Mouse (Mus musculus): ENCODE data around the gene Pnrc2. TPM values are rescaled to one million over a fixed set of nuclear protein-coding genes. Genes with fewer than 3 reads are reported as not detected.

The Pnrc2 gene
- total RNA-seq, 2 experiments from 2014 or later: 54.0 to 55.9 TPM

- no peak for DNase-seq (ENCODE audit: extremely low spot score in 1 of 2, low spot score in 1 of 2)
Observed at GRCm38 (mm10) chr4:135895071-135895571, 21.5 kb upstream of the Pnrc2 start, which contains the start of gene Cnr2. TSS of gene Cnr2 (plus strand) at chr4:135895394.

- no peak for DNase-seq (ENCODE audit: extremely low spot score in 1 of 2, low spot score in 1 of 2)
Observed at GRCm38 (mm10) chr4:135892884-135893283, 19.2 kb upstream of the Pnrc2 start.

DNA sequence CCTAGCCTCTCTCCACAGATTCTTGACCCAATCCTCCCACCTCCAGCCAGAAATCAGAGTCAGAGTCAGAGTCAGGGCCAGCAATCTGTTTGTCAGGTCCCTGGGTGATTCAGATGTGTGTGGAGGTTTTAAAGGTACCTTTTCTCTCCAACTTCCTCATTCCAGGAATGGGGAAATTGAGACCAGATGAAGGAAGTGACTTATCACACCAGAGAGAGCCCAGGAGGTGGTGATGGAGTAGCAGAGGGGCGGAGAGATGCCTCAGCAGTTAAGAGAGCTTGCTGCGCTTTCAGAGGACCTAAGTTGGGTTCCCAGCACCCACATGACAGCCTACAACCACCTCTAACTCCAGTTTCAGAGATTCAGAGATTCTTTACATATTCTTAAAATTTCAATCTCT lies 17.9 kb upstream of the Pnrc2 start:
- DNase-seq (ENCODE audit: extremely low spot score in 1 of 2, low spot score in 1 of 2): no peak

- peak; percentile 44 to 79 for DNase-seq (ENCODE audit: extremely low spot score in 1 of 2, low spot score in 1 of 2)
Observed at GRCm38 (mm10) chr4:135889884-135890283, 16.2 kb upstream of the Pnrc2 start.

- DNase-seq (ENCODE audit: extremely low spot score in 1 of 2, low spot score in 1 of 2): no peak
Observed at GRCm38 (mm10) chr4:135889146-135889883, 15.7 kb upstream of the Pnrc2 start.

DNA sequence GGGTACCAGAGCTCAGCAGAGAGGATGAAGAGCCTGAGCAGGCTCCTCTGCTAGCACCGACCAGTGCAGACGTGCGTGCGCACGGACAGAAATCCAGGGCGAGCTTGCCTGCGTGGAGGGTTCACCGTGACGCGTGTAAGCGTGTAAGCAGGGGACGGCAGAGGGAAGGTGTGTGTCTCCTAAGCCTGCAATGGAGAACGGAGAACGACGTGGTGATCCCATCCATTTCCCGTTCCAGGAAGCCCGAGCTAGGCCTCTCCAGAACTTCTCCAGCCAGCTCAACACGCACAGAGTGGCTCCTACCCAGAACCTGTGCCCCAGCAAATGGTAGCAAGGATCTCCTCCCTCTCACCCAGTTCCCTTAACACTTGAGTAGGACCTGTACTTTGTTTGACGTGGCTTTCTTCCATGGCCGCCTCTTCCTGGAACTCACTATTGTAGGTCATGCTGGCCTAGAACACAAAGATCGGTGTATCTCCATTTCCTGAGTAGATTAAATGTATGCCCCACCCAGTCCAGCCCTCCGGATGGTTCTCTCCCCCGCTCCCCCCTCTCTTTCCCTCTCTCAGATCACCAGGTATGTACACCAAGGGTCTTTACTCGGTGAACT lies 14.9 kb upstream of the Pnrc2 start:
- DNase-seq (ENCODE audit: extremely low spot score in 1 of 2, low spot score in 1 of 2): no peak

- DNase-seq (ENCODE audit: extremely low spot score in 1 of 2, low spot score in 1 of 2): no peak
Observed at GRCm38 (mm10) chr4:135886184-135886583, 12.5 kb upstream of the Pnrc2 start.

GRCm38 (mm10) chr4:135885676-135886075 lies 12.0 kb upstream of the Pnrc2 start:
- no peak for DNase-seq (ENCODE audit: extremely low spot score in 1 of 2, low spot score in 1 of 2)

GRCm38 (mm10) chr4:135884531-135884930 lies 10.9 kb upstream of the Pnrc2 start:
- no peak for DNase-seq (ENCODE audit: extremely low spot score in 1 of 2, low spot score in 1 of 2)

DNA sequence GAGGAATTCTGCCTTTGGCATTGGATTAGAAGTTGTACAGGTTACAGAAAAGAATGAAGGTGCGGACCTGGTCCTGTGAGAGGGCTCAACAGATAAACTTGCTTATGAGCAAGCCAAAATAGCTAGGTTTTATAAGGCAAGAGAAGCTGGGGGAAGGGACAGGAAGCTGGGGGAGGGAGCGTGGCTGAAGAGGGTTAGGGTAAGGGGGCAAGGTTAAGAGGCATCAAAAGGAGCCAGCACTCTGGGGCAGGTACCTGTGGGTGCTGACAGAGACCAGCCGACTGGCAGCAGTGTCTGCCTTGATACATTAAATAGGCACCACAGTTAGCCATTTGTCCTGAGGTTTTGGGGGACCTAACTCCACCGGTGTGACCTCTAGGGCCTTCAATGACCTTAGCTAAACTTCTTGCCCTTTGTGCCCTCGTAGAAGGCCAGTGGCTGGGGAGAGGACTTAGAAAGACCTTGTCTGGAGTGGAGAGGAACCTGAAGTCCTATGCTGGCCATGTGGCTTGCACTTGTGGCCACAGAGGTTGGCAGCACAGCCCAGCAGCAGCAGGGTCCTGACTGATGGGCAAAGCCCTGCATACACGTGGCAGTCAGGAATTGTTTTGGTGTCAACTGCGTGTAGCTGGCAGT lies 10.3 kb upstream of the Pnrc2 start:
- no peak for DNase-seq (ENCODE audit: extremely low spot score in 1 of 2, low spot score in 1 of 2)

DNA sequence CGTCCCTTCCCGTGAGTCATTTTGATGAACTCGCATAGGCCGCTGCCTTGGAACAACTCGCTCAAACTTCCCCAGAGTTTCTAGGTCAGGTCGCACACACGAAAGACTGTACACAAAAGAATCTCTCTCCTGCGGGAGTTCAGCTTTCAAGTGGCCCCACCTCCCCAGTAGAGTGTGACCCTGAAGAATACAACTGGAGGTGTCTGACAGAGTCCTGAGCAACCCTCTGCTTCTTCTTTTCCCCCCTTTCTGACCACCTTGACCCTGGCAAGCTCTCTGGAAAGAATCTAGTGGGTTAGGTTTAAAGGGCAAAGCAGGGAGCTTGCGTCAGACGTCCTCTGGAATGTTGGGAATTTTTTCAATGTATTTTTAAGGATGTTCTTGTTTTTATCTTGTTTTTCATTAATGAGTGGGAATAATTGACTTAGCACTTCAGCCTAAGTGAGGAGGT lies 9.8 kb upstream of the Pnrc2 start:
- DNase-seq (ENCODE audit: extremely low spot score in 1 of 2, low spot score in 1 of 2): no peak

DNA sequence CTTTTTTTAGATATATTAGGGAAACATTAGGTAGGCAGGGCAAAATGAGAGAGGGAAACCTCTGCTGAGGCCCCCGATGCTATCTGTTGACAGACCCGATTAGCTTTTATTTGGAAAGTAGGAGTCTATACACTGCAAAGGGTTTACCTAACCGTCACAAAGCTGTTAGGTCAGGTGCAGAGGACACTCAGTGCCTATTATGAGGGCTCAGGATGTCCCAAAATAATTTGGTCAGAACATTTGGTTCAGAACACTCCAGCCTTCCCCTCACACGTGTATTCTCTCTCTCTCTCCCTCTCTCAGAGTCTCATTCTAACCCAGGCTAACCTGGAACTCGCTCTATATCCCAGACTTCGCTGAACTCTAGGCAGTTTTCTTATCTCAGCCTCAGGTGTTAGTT lies 8.4 kb upstream of the Pnrc2 start:
- DNase-seq (ENCODE audit: extremely low spot score in 1 of 2, low spot score in 1 of 2): no peak

DNA sequence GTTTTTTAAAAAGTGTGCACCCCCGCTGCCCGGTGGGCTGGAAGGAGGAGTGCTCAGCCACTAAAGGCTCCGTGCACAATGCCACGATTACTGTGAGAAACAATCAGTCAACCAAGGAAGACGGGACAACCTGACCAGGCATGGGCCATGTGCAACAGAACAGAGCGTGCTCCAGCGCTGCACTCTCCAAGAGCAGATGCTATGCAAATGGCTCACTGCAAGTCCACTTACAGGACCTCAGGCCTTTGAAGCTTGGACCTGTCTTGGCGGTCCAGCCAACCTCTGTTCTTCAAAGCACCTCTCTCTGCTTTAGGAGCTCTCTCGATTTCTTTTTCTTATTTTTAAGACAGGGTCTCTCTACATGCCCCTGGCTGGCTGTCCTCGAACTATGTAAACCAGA lies 6.9 kb upstream of the Pnrc2 start:
- no peak for DNase-seq (ENCODE audit: extremely low spot score in 1 of 2, low spot score in 1 of 2)

- DNase-seq (ENCODE audit: extremely low spot score in 1 of 2, low spot score in 1 of 2): no peak
Observed at GRCm38 (mm10) chr4:135880018-135880417, 6.4 kb upstream of the Pnrc2 start.

GRCm38 (mm10) chr4:135879021-135879420 lies 5.4 kb upstream of the Pnrc2 start:
- DNase-seq (ENCODE audit: extremely low spot score in 1 of 2, low spot score in 1 of 2): no peak

DNA sequence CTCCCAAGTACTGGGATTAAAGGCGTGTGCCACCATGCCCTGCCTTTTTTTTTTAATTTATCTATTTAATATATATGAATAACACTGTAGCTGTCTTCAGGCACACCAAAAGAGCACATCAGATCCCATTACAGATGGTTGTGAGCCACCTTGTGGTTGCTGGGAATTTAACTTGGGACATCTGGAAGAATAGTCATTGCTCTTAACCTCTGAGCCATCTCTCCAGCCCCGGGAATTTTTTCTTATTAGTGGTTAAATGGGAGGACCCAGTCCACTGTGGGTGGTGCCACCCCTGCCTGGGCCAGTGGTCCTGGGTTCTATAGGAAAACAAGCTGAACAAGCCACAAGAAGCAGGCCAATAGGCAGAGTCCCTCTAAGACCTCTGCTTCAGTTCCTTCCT lies 4.1 kb upstream of the Pnrc2 start:
- DNase-seq (ENCODE audit: extremely low spot score in 1 of 2, low spot score in 1 of 2): no peak

- peak; percentile 29 to 48 for DNase-seq (ENCODE audit: extremely low spot score in 1 of 2, low spot score in 1 of 2)
Observed at GRCm38 (mm10) chr4:135876583-135877020, 3.0 kb upstream of the Pnrc2 start.

DNA sequence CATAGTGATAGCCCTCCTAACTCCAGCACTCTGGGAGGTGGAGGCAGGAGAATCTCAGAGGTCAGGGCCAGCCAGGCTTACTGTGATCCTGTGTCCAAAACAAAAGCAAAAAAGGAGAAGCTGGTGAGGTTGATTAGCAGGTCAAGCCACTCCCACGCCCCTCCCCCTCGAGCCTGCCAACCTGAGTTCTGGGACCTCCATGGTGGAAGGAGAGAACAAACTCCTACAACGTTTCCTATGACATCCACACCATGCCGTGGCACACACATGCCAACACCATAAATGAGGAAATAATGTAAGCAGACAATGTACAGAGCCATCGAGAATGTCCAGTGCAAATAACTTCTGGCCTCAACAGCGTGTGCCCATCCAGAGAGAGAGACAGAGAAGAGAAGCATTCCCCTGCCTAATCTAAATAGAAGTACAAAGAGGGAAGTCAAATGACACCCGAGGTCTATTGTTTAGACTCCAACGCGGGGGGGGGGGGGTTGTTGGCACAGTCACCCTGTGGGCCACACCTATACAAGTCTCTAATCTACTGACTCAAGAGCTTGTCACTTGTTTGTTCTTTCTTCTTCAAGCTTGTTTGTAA lies 2.4 kb upstream of the Pnrc2 start:
- DNase-seq (ENCODE audit: extremely low spot score in 1 of 2, low spot score in 1 of 2): no peak

GRCm38 (mm10) chr4:135875546-135875945 lies 1.9 kb upstream of the Pnrc2 start:
- DNase-seq (ENCODE audit: extremely low spot score in 1 of 2, low spot score in 1 of 2): no peak

DNA sequence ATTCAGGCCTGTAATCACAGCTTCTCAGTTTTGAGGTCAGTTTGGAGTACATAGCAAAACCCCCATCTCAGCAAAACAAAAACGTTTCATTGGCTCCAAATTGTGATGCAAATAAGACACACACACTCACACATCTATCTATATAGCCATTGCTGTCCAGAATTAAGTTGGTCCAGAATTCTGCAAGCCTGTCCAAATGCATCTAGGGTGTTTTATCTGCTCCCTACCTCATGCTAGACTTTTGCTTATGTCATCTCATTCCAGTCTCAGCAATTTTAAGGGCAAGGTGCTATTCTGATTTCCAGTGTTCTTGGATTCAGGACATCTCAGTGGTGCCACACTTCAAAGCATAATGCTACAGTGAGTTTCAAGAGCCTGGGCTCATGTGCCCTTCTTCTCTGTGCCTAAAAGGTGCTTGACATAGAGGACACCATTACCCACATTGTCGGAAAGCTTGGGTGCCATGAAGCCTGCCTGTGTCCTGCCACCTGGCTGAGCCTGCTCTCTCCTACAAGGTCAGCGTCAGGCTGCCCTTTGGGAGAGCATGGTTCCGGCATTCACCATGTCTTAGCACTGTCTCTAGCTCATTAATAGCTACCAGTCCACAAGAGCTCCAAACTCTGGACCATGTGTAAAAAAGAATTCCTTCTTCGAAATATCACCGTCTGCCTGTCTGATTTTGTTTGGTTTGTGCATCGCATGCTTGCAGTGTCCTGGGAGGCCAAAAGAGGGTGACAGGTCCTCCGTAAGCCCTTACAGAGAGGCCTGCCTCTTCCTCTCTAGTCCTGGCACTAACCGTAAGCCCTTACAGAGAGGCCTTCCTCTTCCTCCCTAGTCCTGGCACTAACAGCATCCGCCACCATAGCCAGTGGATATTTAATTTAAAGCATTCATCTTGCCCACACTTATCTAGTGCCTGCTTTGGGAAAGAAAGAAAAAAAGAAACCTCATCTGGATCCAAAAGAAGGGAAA lies 1.2 kb upstream of the Pnrc2 start:
- no peak for DNase-seq (ENCODE audit: extremely low spot score in 1 of 2, low spot score in 1 of 2)
